Mouse (Mus musculus) ZHBTc4 (cell line): ENCODE measurements around the gene Gm4869.
"Not testable (repeated sequence)": the region's sequence is repeated elsewhere in the genome, so short reads cannot be mapped to it uniquely, and the experiment has no call there.

Experiments used
- DNase-seq: peaks from one replicate; pipeline ENCODE4 v3.0.0-alpha.2; 2011; ENCODE audit warnings: low read depth, low spot score

Gene Gm4869

GRCm38 (mm10) chr5:140445345-140445744, at the start of gene Gm4869:
Gm4869 (plus strand) TSS chr5:140445645.
- no peak for DNase-seq

- peak; percentile 46 for DNase-seq
Measured at GRCm38 (mm10) chr5:140396166-140396940, 49.1 kb upstream of the Gm4869 start.

GRCm38 (mm10) chr5:140402640-140403270, 42.7 kb upstream of the Gm4869 start:
- DNase-seq, result no peak

- DNase-seq, result no peak
Measured at GRCm38 (mm10) chr5:140405126-140405525, 40.3 kb upstream of the Gm4869 start.

GRCm38 (mm10) chr5:140406666-140407065, 38.8 kb upstream of the Gm4869 start:
- no peak for DNase-seq

GRCm38 (mm10) chr5:140408801-140409200, 36.6 kb upstream of the Gm4869 start:
- peak; percentile 60 for DNase-seq

- peak; percentile 88 for DNase-seq
Measured at GRCm38 (mm10) chr5:140411339-140411738, 34.1 kb upstream of the Gm4869 start.

GRCm38 (mm10) chr5:140414647-140415046, 30.8 kb upstream of the Gm4869 start:
- DNase-seq, result peak; percentile 44

- peak; percentile 33 for DNase-seq
Measured at GRCm38 (mm10) chr5:140418106-140418488, 27.3 kb upstream of the Gm4869 start.

- peak; percentile 95 for DNase-seq
Measured at GRCm38 (mm10) chr5:140418489-140419441, 26.7 kb upstream of the Gm4869 start, which contains the start of gene Eif3b. Eif3b (plus strand) TSS chr5:140419328.

- DNase-seq, result no peak
Measured at GRCm38 (mm10) chr5:140419442-140420080, 25.9 kb upstream of the Gm4869 start.

- no peak for DNase-seq
Measured at GRCm38 (mm10) chr5:140420616-140421015, 24.8 kb upstream of the Gm4869 start.

GRCm38 (mm10) chr5:140425016-140425783, 20.2 kb upstream of the Gm4869 start:
- DNase-seq, result no peak

- not testable (repeated sequence) for DNase-seq
Measured at GRCm38 (mm10) chr5:140439117-140439516, 6.3 kb upstream of the Gm4869 start.

- DNase-seq, result no peak
Measured at GRCm38 (mm10) chr5:140441406-140441805, 4.0 kb upstream of the Gm4869 start.

GRCm38 (mm10) chr5:140444012-140444411, 1.4 kb upstream of the Gm4869 start:
- peak; percentile 78 for DNase-seq

GRCm38 (mm10) chr5:140446054-140446453, 609 bp downstream of the Gm4869 start:
- DNase-seq, result no peak

GRCm38 (mm10) chr5:140454488-140454887, 9.0 kb downstream of the Gm4869 start:
- no peak for DNase-seq

GRCm38 (mm10) chr5:140455466-140455865, 10.0 kb downstream of the Gm4869 start:
- no peak for DNase-seq

GRCm38 (mm10) chr5:140461476-140461875, 16.0 kb downstream of the Gm4869 start:
- DNase-seq, result no peak

GRCm38 (mm10) chr5:140463151-140463550, 17.7 kb downstream of the Gm4869 start:
- not testable (repeated sequence) for DNase-seq
